Mouse (Mus musculus): ENCODE results near the gene Wfdc12.
"Not testable (repeated sequence)": the region's sequence is repeated elsewhere in the genome, so short reads cannot be mapped to it uniquely, and the experiment has no call there.

Wfdc12 gene

DNA sequence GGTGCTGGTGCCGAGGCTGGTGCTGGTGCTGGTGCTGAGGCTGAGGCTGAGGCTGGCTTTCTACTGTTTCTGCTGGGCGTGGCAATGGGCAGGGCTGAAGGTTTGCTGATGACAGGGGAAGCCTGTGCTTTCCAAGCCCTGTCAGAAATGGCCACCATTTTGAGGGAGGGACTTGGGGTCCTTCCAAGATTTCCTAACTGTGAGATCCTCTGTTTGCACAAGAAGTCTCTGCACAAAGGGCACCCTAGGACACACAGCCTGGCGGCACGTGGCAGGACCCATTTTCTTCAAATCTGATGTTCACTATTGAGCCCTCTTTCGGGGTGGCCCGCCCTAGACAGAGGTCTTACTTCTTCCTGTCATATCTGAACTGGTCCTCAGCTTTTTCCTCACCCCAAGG, at the start of gene Wfdc12:
Gene Wfdc12 (minus strand): TSS at position 33 of the 400 bp plus-strand sequence.
- DNase-seq: no peak

- no peak for DNase-seq
These were observed 48.0 kb upstream of the Wfdc12 start, which contains the start of gene Svs2 for GRCm38 (mm10) chr2:164238366-164238765. TSS of gene Svs2 (minus strand) at chr2:164238466.

DNA sequence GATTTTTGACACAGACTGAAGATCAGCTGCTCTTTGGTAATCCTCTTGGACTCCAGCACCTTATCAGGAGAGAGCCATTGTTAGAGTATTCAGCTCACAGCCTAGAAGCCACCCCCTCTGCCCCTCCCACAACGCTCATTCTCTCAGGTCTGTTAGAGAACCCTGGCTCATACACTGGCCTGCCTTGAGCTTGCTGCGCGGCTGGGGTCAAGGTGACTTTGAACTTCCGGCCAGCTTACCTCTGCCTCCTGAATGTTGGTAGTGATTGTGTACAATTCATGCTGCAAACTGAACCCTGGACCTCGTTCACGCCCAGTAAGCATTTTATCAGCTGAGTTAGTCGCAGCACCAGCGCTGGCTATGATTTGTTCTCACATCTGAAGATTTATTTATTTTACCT, 42.3 kb upstream of the Wfdc12 start:
- no peak for DNase-seq

DNA sequence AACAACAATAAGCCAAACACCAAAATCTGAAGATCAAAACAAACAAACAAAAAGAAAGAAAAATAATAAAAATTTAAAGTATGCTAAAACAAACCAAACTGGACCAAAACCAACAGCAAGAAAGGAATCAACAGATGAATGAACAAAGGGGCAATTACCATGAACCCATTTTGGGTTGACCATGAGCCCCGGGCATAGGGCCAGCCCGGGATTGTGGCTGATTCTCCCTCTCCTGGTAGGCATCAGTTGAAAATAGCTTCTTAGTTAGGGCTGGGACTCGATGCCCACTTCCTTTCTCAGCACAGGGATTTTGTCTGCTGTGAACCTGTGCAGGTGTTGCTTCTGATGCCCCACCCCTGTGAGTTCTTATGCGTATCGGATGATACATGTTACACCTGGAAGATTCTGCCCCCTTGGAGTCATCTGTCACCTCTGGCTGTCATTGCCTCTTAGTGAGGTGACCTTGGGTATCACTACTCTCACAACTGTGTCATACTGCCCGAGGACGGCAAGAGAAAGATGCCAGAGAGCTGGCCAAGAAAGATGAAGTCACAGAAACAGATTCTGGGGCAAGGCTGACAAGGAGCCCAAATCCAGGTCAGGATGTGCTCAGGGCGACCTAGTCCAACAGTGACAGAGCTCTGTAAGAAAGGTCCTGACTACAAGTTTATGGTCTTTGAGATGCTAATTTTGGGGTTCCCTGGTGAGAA, 38.1 kb upstream of the Wfdc12 start:
- DNase-seq: no peak

DNA sequence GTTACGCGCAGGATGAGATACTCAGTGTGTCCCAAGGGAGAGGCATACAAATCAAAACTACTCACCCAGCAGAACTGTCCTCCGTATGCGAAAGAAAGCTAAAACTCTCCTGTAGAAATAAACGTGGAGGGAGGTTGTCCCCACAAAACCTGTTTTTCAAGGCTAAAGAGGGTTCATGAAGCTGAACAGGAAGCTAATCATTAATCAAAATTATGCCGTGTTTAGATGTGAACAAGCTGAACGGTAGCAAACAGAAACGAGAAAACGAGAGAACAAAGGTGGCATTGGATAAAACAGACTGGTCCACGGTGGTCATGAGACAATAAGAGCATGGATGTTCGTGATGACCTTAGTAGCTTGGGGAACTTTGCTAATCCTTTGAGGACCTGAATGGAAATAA, 31.1 kb upstream of the Wfdc12 start, which contains the start of gene Wfdc15b:
Gene Wfdc15b (minus strand): TSS at position 139 of the 400 bp plus-strand sequence.
- no peak for DNase-seq

GRCm38 (mm10) chr2:164219295-164219694, 28.9 kb upstream of the Wfdc12 start:
- no peak for DNase-seq

- DNase-seq: no peak
These were observed 22.3 kb upstream of the Wfdc12 start for GRCm38 (mm10) chr2:164212711-164213110.

- DNase-seq: no peak
These were observed 20.5 kb upstream of the Wfdc12 start for GRCm38 (mm10) chr2:164210892-164211291.

GRCm38 (mm10) chr2:164206676-164207075, 16.3 kb upstream of the Wfdc12 start:
- DNase-seq: peak; percentile 65 to 78

DNA sequence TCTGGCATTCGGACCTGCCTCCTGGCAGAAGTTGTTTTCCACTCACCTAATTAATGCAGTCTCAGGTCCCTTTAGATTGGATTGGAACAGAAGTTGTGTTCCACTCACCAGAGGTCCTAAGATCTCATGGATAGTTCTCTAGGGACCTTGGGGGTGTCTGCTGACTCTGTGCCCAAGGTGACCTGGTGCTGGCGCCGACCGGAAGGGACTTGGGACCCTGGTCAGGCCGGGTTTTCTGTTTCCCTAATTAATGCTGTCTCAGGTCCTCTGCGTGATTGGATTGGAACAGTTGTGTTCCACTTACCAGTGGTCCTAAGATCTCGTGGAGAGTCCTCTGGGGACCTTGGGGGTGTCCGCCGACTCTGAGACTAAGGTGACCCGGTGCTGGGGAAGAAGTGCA, 15.6 kb upstream of the Wfdc12 start:
- DNase-seq: not testable (repeated sequence)

- DNase-seq: no peak
These were observed 9.4 kb upstream of the Wfdc12 start, which contains the start of gene Wfdc15a for GRCm38 (mm10) chr2:164199626-164200327. TSS of gene Wfdc15a (minus strand) at chr2:164200130.

DNA sequence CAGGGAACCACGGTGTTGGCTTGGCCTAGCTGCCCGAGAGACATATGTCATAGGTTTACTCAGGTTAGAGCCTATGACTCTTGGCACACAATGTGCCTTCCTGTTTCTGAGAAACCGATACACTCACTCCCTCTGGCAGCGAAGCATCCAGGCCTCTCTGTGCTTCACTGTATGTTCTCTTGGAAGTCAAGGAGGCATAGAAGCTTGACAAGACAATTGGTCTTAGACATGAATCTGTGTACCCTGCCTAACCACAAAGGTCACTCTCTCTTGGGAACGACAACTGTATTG, 6.2 kb upstream of the Wfdc12 start:
- DNase-seq: no peak

GRCm38 (mm10) chr2:164195971-164196699, 5.7 kb upstream of the Wfdc12 start:
- no peak for DNase-seq

GRCm38 (mm10) chr2:164194959-164195630, 4.7 kb upstream of the Wfdc12 start:
- DNase-seq: no peak

DNA sequence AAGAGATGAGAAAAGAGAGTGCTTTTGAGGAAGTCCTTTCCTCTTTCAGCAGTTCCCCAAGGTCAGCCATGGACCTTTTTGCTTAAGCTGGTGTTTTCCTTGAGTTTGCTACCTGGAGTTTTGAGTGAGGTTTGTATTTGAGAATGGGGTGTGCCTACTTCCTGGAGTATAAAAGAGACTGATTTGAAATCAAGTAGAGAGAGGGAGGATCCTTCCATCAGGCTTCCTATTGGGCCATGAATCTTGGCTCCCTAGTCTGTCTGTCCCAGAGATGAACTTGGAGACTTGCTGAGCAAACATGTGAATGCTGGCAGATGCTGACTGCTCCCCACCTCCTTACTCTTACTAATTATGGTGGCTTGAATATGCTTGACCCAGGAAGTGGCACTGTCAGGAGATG, 1.9 kb upstream of the Wfdc12 start:
- DNase-seq: no peak

GRCm38 (mm10) chr2:164188722-164189121, 1.7 kb downstream of the Wfdc12 start:
- no peak for DNase-seq

- DNase-seq: no peak
These were observed 6.2 kb downstream of the Wfdc12 start for GRCm38 (mm10) chr2:164184145-164184719.

GRCm38 (mm10) chr2:164183340-164183739, 7.1 kb downstream of the Wfdc12 start:
- DNase-seq: no peak

DNA sequence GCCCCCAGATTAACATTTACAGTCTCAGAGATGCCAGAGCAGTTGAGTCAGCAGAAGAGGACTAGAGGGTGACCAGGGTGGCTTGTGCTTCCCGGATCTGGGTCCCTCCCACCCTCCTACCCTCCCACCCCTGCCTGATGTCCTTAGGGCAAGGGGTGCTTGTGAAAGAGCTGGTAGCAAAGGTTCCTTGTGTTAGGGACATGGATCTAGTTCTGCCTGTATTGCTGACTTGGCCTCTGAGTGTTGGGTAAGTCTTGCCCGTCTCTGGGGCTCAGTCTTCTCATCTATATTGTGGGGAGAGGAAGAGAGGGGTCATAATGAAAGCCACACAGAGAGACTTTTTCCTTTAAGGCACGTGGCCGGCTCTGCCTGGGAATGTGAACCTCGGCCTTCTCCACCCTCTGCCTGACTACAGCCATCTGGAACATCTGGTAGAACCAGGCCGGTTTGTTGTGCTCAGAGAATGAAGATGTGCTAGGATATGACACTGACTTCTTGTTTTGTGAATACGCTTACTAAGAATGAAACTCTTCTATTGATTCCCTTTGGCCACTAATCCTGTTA, 7.6 kb downstream of the Wfdc12 start, which contains the start of gene Wfdc5:
Gene Wfdc5 (minus strand): TSS at position 51 of the 564 bp plus-strand sequence.
- DNase-seq: no peak

DNA sequence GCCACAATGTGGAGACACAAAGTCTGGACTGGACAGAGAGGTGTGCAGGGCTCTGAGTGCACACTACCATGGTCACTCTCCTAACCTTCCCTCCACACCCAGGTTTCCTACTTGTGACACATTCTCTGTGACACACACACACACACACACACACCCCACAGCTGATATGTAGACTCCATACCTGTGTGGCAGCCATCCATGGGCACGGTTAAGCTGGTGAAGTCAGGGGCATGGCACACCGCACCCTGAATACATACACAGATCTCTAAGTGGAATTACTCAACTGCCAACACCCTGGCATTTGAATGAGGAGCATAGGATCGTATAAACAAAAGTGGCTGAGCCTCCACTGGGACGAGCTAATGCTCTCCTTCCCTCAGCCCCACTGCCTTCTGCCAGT, 9.6 kb downstream of the Wfdc12 start:
- DNase-seq: no peak

GRCm38 (mm10) chr2:164180124-164180523, 10.3 kb downstream of the Wfdc12 start:
- peak; percentile 19 to 22 for DNase-seq

DNA sequence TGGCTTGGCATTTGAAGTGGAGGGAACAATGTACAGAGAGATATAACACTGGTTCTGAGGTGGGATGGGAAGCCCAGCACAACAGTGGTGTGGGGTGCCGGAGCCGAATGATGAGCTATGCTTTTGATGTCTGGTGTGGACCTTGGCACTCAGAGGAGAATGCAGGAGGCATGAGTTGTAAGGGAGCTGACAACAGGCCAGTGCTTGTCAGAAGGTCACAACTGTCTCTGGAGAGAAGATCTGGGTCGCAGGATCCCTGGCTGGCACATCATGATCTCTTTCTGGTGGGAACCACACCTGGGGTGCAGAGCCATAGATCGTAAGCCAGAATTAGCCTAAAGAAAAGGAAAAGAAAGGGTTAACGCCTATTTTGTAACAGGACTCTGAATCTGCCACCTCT, 12.6 kb downstream of the Wfdc12 start:
- DNase-seq: no peak

All from cerebellum, postnatal 36 days (tissue).